Mouse (Mus musculus) kidney, embryonic 16.5 days (tissue): ENCODE data around the gene Med4. TPM values are rescaled to one million over a fixed set of nuclear protein-coding genes. Genes with fewer than 3 reads are reported as not detected.
A peak's percentile ranks its signal among the peaks of the same experiment; 100 is the strongest.
"Not testable (repeated sequence)": the region's sequence is repeated elsewhere in the genome, so short reads cannot be mapped to it uniquely, and the experiment has no call there.

Experiments
- ATAC-seq: fragments of 200-750 bp; cut with Nextera tagmentation; 2 replicates; pipeline ENCODE4 v1.8.0; 2017; ENCODE audit warnings: moderate TSS enrichment; ENCODE audit not compliant: low FRiP score, low TSS enrichment
- H3K27ac ChIP-seq: fragments of 300-500 bp; sonication (generic); 2 replicates; pipeline ENCODE4 v1.5.1; 2014; ENCODE audit warnings: low read length
- H3K27me3 ChIP-seq: fragments of 300-500 bp; sonication (generic); 2 replicates; pipeline ENCODE4 v1.6.1; 2014; ENCODE audit warnings: low read length, control low read depth, mixed read lengths; ENCODE audit not compliant: insufficient read depth
- H3K36me3 ChIP-seq: fragments of 300-500 bp; sonication (generic); 2 replicates; pipeline ENCODE4 v1.6.1; 2014; ENCODE audit warnings: low read length, control low read depth, mixed read lengths; ENCODE audit not compliant: insufficient read depth
- H3K4me1 ChIP-seq: fragments of 300-500 bp; sonication (generic); 2 replicates; pipeline ENCODE4 v1.6.1; 2014; ENCODE audit warnings: low read length, control low read depth, mixed read lengths; ENCODE audit not compliant: insufficient read depth
- H3K4me2 ChIP-seq: fragments of 300-500 bp; sonication (generic); replicated peaks from 2 replicates; pipeline ENCODE4 v1.6.1; 2014; ENCODE audit warnings: low read depth, low read length
- H3K4me3 ChIP-seq: fragments of 300-500 bp; sonication (generic); 2 replicates; pipeline ENCODE4 v1.5.1; 2014; ENCODE audit warnings: mild to moderate bottlenecking, low read length
- H3K9ac ChIP-seq: fragments of 300-500 bp; sonication (generic); replicated peaks from 2 replicates; pipeline ENCODE4 v1.6.1; 2014; ENCODE audit warnings: low read length
- H3K9me3 ChIP-seq: fragments of 300-500 bp; sonication (generic); 2 replicates; pipeline ENCODE4 v1.6.1; 2016; ENCODE audit warnings: low read length, control low read depth
- WGBS: fragments of 180-500 bp; shearing (Covaris S2); extraction: QIAGEN DNeasy Blood & Tissue Kit; methylation state at CpG from one replicate; pipeline ENCODE4 v1.1.7; 2014; 5-methylcytosine and 5-hydroxymethylcytosine counted together
- polyA plus RNA-seq: library from polyadenylated mRNA; unstranded; fragments of >200 nt; fragmentation: Nextera tagmentation; extraction: Ambion mirVana; gene quantifications from 2 replicates; pipeline ENCODE4 v1.2.1, GENCODE M21; 2015

Gene Med4
- polyA plus RNA-seq, 1 experiment from 2014 or later = 93.2 TPM

GRCm38 (mm10) chr14:73524136-73524535, 14.3 kb downstream of the Med4 start:
- peak overlapping the region; percentile 60; the same call in 1 of the 2 replicates for H3K4me3 ChIP-seq
- H3K27ac ChIP-seq = no peak overlapping the region
- H3K9ac ChIP-seq = no peak overlapping the region
- H3K36me3 ChIP-seq = no peaks in the 10 kb centered on the region
- H3K27me3 ChIP-seq = no peaks in the 10 kb centered on the region
- H3K9me3 ChIP-seq = no peaks in the 10 kb centered on the region
- no peaks in the 10 kb centered on the region for H3K4me1 ChIP-seq
- 71% methylated on average over 3 of the region's 3 CpGs for WGBS
- H3K4me2 ChIP-seq = peak overlapping the region; percentile 57; the same call in 1 of the 2 replicates
- ATAC-seq = no peak

GRCm38 (mm10) chr14:73524766-73525448, 15.1 kb downstream of the Med4 start, which contains the start of gene Sucla2:
Sucla2 (plus strand) TSS chr14:73525319.
- whole genome bisulfite sequencing = under 1% methylated on average over 36 of the region's 41 CpGs

GRCm38 (mm10) chr14:73528661-73529060, 18.8 kb downstream of the Med4 start:
- not testable (repeated sequence) for H3K4me2 ChIP-seq, H3K9ac ChIP-seq, H3K9me3 ChIP-seq, H3K4me3 ChIP-seq, H3K4me1 ChIP-seq, H3K36me3 ChIP-seq, H3K27me3 ChIP-seq, H3K27ac ChIP-seq, ATAC-seq
- WGBS = 80% methylated on average over 3 of the region's 3 CpGs

More at GRCm38 (mm10) chr14:73524766-73525448, 15.1 kb downstream of the Med4 start, which contains the start of gene Sucla2:
- Histone ChIP-seq H3K4me3 (peak within 1 kb of the TSS; percentile 60), H3K27me3 (no peaks in the 10 kb centered on the region), H3K9me3 (no peaks in the 10 kb centered on the region), H3K9ac (peak within 1 kb of the TSS; percentile 76), H3K4me2 (peak within 1 kb of the TSS; percentile 57), H3K36me3 (no peaks in the 10 kb centered on the region), H3K4me1 (no peaks in the 10 kb centered on the region), H3K27ac (peak within 1 kb of the TSS; percentile 91)
- ATAC-seq = peak; percentile 100

- ATAC-seq = no peak
- H3K36me3 ChIP-seq = no peaks in the 10 kb centered on the region
- H3K27ac ChIP-seq = no peak overlapping the region
- H3K27me3 ChIP-seq = 0 out of 2 replicates have a peak, but pooled peaks cover 3% of the 10 kb centered on the region
- H3K9me3 ChIP-seq = no peaks in the 10 kb centered on the region
- H3K4me2 ChIP-seq = no peak overlapping the region
- H3K4me3 ChIP-seq = no peak overlapping the region
- H3K4me1 ChIP-seq = no peaks in the 10 kb centered on the region
- no peak overlapping the region for H3K9ac ChIP-seq
- 72% methylated on average over 6 of the region's 6 CpGs for WGBS
These were observed 24.1 kb downstream of the Med4 start for GRCm38 (mm10) chr14:73533755-73534465.

- H3K4me3 ChIP-seq = no peak overlapping the region
- H3K9ac ChIP-seq = no peak overlapping the region
- H3K27me3 ChIP-seq = 0 out of 2 replicates have a peak, but pooled peaks cover 3% of the 10 kb centered on the region
- H3K27ac ChIP-seq = no peak overlapping the region
- H3K36me3 ChIP-seq = no peaks in the 10 kb centered on the region
- H3K4me1 ChIP-seq = no peaks in the 10 kb centered on the region
- ATAC-seq = no peak
- 83% methylated on average over 2 of the region's 2 CpGs for WGBS
- H3K9me3 ChIP-seq = no peaks in the 10 kb centered on the region
- no peak overlapping the region for H3K4me2 ChIP-seq
These were observed 25.8 kb downstream of the Med4 start for GRCm38 (mm10) chr14:73535641-73536040.

GRCm38 (mm10) chr14:73543781-73544180, 34.0 kb downstream of the Med4 start:
- WGBS = 66% methylated on average over 6 of the region's 6 CpGs
- Histone ChIP-seq H3K4me2 (no peak overlapping the region), H3K4me3 (no peak overlapping the region), H3K9ac (no peak overlapping the region), H3K27ac (no peak overlapping the region), H3K9me3 (no peaks in the 10 kb centered on the region), H3K4me1 (no peaks in the 10 kb centered on the region), H3K36me3 (no peaks in the 10 kb centered on the region), H3K27me3 (no peaks in the 10 kb centered on the region)
- ATAC-seq = no peak

GRCm38 (mm10) chr14:73547034-73547433, 37.2 kb downstream of the Med4 start:
- no peaks in the 10 kb centered on the region for H3K27me3 ChIP-seq
- no peak overlapping the region for H3K27ac ChIP-seq
- H3K4me3 ChIP-seq = no peak overlapping the region
- no peak overlapping the region for H3K9ac ChIP-seq
- H3K4me1 ChIP-seq = peaks cover under 1% of the 10 kb centered on the region; the same call in 1 of the 2 replicates
- WGBS = 51% methylated on average over 4 of the region's 4 CpGs
- no peak overlapping the region for H3K4me2 ChIP-seq
- no peak for ATAC-seq
- H3K9me3 ChIP-seq = no peaks in the 10 kb centered on the region
- no peaks in the 10 kb centered on the region for H3K36me3 ChIP-seq

- WGBS = 87% methylated on average over 3 of the region's 3 CpGs
- Histone ChIP-seq H3K4me3 (no peak within 1 kb of the TSS), H3K4me2 (no peak within 1 kb of the TSS), H3K9ac (no peak within 1 kb of the TSS), H3K9me3 (no peaks in the 10 kb centered on the region), H3K4me1 (peaks cover 5% of the 10 kb centered on the region; the same call in 1 of the 2 replicates), H3K27me3 (no peaks in the 10 kb centered on the region), H3K27ac (no peak within 1 kb of the TSS), H3K36me3 (no peaks in the 10 kb centered on the region)
- ATAC-seq = no peak
These were observed 38.2 kb downstream of the Med4 start, which contains the start of gene Nudt15 for GRCm38 (mm10) chr14:73548051-73548450. Nudt15 (minus strand) TSS chr14:73548242.

GRCm38 (mm10) chr14:73550291-73550690, 40.5 kb downstream of the Med4 start:
- 54% methylated on average over 3 of the region's 3 CpGs for WGBS

GRCm38 (mm10) chr14:73550732-73551131, 40.9 kb downstream of the Med4 start:
- no peak for ATAC-seq
- H3K9me3 ChIP-seq = no peaks in the 10 kb centered on the region

More at GRCm38 (mm10) chr14:73550291-73550690, 40.5 kb downstream of the Med4 start:
- Histone ChIP-seq H3K4me1 (peaks cover 11% of the 10 kb centered on the region), H3K9ac (no peak overlapping the region), H3K27ac (no peak overlapping the region), H3K9me3 (no peaks in the 10 kb centered on the region), H3K27me3 (no peaks in the 10 kb centered on the region), H3K36me3 (no peaks in the 10 kb centered on the region), H3K4me3 (no peak overlapping the region), H3K4me2 (no peak overlapping the region)
- no peak for ATAC-seq

More at GRCm38 (mm10) chr14:73550732-73551131, 40.9 kb downstream of the Med4 start:
- Histone ChIP-seq H3K27me3 (no peaks in the 10 kb centered on the region), H3K4me1 (peaks cover 11% of the 10 kb centered on the region), H3K27ac (no peak overlapping the region), H3K4me2 (no peak overlapping the region), H3K4me3 (no peak overlapping the region), H3K36me3 (no peaks in the 10 kb centered on the region), H3K9ac (no peak overlapping the region)
- WGBS = 44% methylated on average over 8 of the region's 8 CpGs
